Mouse (Mus musculus): ENCODE data around the gene Tuft1.
"Not testable (repeated sequence)": the region's sequence is repeated elsewhere in the genome, so short reads cannot be mapped to it uniquely, and the experiment has no call there.

Gene Tuft1

GRCm38 (mm10) chr3:94659142-94659748 lies 573 bp upstream of the Tuft1 start:
- DNase-seq (ENCODE audit: low spot score), result not testable (repeated sequence)

- not testable (repeated sequence) for DNase-seq (ENCODE audit: low spot score)
Observed at GRCm38 (mm10) chr3:94657852-94658739, 576 bp downstream of the Tuft1 start.

- DNase-seq (ENCODE audit: low spot score), result not testable (repeated sequence)
Observed at GRCm38 (mm10) chr3:94653967-94654366, 4.7 kb downstream of the Tuft1 start.

GRCm38 (mm10) chr3:94650409-94650808 lies 8.3 kb downstream of the Tuft1 start:
- DNase-seq (ENCODE audit: low spot score), result no peak

GRCm38 (mm10) chr3:94648755-94649590 lies 9.7 kb downstream of the Tuft1 start:
- no peak for DNase-seq (ENCODE audit: low spot score)

DNA sequence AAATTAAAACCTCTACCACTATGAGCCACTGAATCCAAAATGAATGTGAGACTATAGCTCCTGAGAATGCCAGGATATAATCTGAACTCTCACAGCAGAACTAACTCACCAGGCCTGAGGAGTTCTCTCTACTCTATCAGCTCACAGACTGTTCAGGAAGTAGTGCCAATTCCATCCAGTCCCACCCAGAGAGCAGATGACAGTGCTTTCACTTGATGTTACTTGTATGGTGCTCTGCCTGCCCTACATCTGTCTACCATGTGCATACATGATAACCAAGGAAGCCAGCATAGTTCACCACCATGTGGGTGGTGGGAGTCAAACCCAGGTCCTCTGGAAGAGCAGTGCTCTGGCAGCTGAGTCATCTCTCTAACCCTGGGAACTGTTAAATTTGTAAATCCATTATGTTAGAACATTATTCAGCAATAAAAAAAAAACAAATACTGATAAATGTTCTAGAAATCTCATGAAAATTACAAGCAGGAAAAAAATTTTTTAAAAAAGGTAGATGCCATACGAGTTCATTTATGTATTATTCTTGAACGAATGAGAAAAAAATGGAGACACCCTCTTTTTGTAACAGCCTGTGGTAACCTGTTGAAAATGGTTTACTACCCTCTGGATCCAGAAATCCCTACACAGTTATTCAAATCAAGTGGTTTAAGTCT lies 16.0 kb downstream of the Tuft1 start, which contains the start of gene Gm10972:
Gene Gm10972 (plus strand): TSS at position 618 of the 668 bp plus-strand sequence.
- DNase-seq (ENCODE audit: low spot score), result not testable (repeated sequence)

- no peak for DNase-seq (ENCODE audit: low spot score)
Observed at GRCm38 (mm10) chr3:94629876-94630275, 28.8 kb downstream of the Tuft1 start.

DNA sequence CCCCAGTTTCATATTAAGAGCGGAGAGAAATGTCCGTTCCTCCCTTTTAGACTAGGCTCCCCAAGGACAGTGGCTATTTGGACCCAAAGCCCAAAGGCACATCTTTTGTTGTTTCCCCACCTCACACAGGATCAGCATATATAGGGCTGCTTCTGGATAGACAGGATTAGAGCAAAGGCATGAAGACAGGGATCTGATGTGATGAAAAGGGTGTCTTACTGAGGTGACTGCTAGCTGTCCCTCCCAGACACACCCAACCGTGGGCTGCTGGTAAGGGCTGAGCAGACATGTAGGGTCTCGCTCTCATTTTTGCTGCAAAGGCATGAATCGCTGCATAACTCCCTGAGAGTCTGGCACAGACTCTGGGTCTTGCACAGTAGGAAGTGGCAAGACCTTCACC lies 30.0 kb downstream of the Tuft1 start:
- peak; percentile 21 for DNase-seq (ENCODE audit: low spot score)

DNA sequence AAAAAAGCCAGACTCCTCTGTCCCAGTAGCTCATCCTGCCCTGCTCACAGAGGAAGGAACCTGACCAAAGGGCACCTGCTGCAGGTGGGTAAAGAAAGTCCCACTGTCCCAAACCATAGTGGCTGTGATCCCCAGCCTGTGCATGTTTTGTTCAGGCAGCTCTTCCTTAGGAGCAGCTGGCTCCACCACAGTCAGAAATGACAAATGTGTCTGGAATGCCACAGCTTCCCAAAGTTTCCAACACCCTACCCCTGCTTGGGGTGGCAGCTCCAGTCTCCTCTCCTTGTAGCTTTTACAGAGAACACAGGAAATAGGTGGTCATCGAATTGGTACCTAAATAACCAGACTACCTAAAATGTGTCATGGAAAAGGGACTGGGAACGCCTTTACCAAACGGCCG lies 34.4 kb downstream of the Tuft1 start:
- no peak for DNase-seq (ENCODE audit: low spot score)

- no peak for DNase-seq (ENCODE audit: low spot score)
Observed at GRCm38 (mm10) chr3:94622550-94622949, 36.1 kb downstream of the Tuft1 start.

DNA sequence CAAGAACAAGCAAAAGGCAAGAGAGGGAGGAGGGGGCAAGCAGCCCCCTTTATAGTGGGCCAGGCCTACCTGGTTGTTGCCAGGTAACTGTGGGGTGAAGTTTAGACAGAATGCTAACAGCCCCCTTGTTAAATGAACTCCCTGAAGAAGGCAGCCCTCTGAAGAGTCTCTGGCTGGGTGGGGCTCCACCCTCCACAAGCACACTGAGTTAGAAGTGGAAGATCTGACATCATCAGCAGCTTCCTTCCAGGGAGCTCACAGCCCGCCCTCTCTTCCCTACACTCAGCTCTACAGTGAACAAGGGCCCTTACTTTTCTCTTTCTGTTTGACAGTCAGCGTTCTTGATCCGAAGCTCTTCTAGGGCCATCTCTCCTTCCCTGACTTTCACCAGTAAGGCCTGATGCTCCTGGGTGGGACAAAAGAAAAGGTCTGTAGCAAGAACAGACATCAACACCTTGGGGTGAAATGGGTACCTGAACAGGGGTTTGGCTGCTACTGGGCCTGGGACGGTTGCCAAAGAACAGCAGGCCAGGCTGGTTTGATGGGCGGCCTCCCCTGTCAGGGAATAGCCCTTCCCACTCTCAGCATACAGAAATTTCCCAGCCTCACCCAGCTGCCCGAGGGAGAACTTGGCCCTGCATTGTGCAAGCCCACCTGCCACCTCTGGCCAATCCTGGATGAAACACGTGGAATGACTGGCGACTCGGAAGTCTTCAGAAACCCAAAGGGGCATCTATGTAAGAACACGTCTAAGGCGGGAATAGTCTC lies 36.7 kb downstream of the Tuft1 start:
- DNase-seq (ENCODE audit: low spot score), result no peak

DNA sequence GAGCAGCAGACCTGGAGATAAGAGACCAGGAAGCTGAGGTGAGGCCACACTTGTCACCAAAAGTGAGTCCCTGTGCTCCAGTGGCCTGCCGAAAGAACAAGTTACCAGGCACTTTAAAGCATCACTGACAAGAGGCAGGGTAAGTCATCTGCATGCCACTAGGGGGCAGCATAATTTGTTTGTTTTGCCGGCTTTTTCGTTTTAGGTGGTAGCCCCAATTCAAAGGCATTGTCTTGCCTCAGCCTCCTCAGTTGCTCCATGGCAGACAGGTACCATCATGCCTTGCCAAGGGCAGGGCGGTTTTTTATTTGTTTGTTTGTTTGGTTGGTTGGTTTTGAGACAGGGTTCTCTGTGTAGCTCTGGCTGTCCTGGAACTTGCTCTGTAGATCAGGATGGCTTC lies 42.0 kb downstream of the Tuft1 start:
- peak; percentile 44 for DNase-seq (ENCODE audit: low spot score)

GRCm38 (mm10) chr3:94613258-94613878 lies 45.3 kb downstream of the Tuft1 start:
- DNase-seq (ENCODE audit: low spot score), result no peak

- DNase-seq (ENCODE audit: low spot score), result no peak
Observed at GRCm38 (mm10) chr3:94612274-94612673, 46.4 kb downstream of the Tuft1 start.

GRCm38 (mm10) chr3:94611834-94612233 lies 46.8 kb downstream of the Tuft1 start:
- no peak for DNase-seq (ENCODE audit: low spot score)

DNA sequence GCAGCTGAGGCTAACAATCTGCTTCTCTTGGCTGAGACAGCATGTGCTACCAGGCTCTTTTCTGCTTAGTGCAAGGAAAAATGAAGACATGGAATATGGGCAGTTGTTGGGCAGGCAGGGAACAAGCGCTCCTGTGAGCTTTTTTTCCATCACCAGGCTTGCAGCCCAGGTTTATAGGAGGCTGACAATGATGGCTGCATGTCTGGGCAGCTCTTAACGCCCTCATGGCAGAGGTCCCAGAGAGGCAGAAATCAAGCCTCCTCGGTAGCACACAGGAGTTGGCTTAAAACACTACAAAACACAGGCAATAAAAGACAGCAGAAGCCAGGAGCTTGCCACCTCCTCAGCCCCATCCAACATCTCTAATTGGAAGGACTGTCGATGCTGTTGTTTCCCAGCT lies 47.3 kb downstream of the Tuft1 start:
- DNase-seq (ENCODE audit: low spot score), result no peak

- no peak for DNase-seq (ENCODE audit: low spot score)
Observed at GRCm38 (mm10) chr3:94610581-94610980, 48.1 kb downstream of the Tuft1 start.

DNA sequence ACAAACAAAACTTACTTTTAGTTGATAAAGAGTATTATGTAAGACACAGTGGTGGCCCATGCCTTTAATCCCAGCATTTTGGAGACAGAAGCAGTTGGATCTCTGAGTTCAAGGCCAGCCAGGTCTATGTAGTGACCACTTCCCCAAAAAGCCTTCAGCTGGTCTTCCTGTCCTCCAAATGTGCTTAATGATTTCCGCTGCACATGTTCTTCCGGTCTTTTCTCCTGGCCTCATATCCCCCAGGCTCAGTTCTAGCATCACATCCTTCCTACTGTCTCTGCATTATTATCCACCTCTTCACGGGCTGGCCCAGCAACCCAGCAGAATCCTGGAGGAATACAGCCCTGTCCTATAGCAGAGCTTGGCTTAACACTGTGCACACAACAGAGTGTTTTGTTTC lies 49.1 kb downstream of the Tuft1 start:
- DNase-seq (ENCODE audit: low spot score), result no peak

- DNase-seq (ENCODE audit: low spot score), result peak; percentile 73
Observed at GRCm38 (mm10) chr3:94601959-94602358, 56.7 kb downstream of the Tuft1 start.

- no peak for DNase-seq (ENCODE audit: low spot score)
Observed at GRCm38 (mm10) chr3:94597224-94597779, 61.4 kb downstream of the Tuft1 start.

Measured in testis, postnatal 10 days (tissue).